Mouse (Mus musculus): Measurements from ENCODE around the gene Nrxn2. TPM values are rescaled to one million over a fixed set of nuclear protein-coding genes. Genes with fewer than 3 reads are reported as not detected.

Nrxn2 gene
- polyA plus RNA-seq, 1 experiment from 2014 or later = 66.5 TPM

DNA sequence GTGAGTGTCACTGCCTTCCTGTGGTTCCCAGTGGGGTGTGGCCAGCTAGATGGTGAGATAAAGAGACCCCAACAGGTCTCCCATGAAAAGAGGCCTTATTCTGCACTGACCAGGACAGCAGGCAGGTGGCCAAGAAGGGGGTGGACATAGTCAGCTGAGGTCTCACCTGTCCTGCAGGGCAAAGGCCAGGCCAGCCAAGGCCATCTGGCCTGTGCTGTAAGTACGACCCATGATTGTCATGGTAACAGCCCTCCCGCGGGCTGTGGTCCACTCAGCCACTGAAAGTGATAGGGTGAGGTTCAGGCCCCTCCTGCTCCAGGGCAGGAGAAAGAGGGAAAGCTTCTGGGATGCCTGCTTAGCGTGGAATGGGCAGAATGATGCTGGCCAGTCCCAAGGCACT is 153.5 kb downstream of the Nrxn2 start:
- Histone ChIP-seq H3K4me2 (ENCODE audit: low read depth, low read length) (no peak overlapping the region), H3K27ac (ENCODE audit: low read depth, low read length) (no peak overlapping the region), H3K36me3 (ENCODE audit: control insufficient read depth, insufficient read depth, low read length) (no peaks in the 10 kb centered on the region), H3K4me1 (ENCODE audit: control insufficient read depth, insufficient read depth, low read length) (0 out of 2 replicates have a peak, but pooled peaks cover 3% of the 10 kb centered on the region), H3K9ac (replicated peaks; ENCODE audit: low read depth, low read length) (no peak overlapping the region), H3K27me3 (ENCODE audit: control insufficient read depth, insufficient read depth, low read length) (no peaks in the 10 kb centered on the region), H3K9me3 (ENCODE audit: control insufficient read depth, low read length) (no peaks in the 10 kb centered on the region), H3K4me3 (ENCODE audit: low read depth, low read length) (no peak overlapping the region)
- no peak for ATAC-seq (ENCODE audit: low read depth)
- 34% methylated on average over 4 of the region's 4 CpGs for WGBS

Small RNAs within 50 kb of the gene (microRNA-seq; reads per million reads assigned to microRNA genes)
- not detected for gene Gm26460

Other genes with a start within 250 kb of the Nrxn2 start
- 0.21 TPM in 1 of 2 replicates, not detected in the other for gene Majin, start 234.3 kb upstream of the Nrxn2 start, polyA plus RNA-seq (2014; fragmentation: Nextera tagmentation; extraction: Ambion mirVana)
- not detected in 2 replicates for gene Gpha2, start 192.4 kb upstream of the Nrxn2 start, polyA plus RNA-seq (2014; fragmentation: Nextera tagmentation; extraction: Ambion mirVana)
- 150 and 154 TPM in 2 replicates for gene Ppp2r5b, start 182.9 kb upstream of the Nrxn2 start, polyA plus RNA-seq (2014; fragmentation: Nextera tagmentation; extraction: Ambion mirVana)
- gene Atg2a, start 177.1 kb upstream of the Nrxn2 start, polyA plus RNA-seq (2014; fragmentation: Nextera tagmentation; extraction: Ambion mirVana) = 16.0 and 16.1 TPM in 2 replicates
- 53.4 and 74.8 TPM in 2 replicates for gene Ehd1, start 142.0 kb upstream of the Nrxn2 start, polyA plus RNA-seq (2014; fragmentation: Nextera tagmentation; extraction: Ambion mirVana)
- 0.61 and 0.71 TPM in 2 replicates for gene Cdc42bpg, start 112.3 kb upstream of the Nrxn2 start, polyA plus RNA-seq (2014; fragmentation: Nextera tagmentation; extraction: Ambion mirVana)
- 36.8 and 43.9 TPM in 2 replicates for gene Men1, start 83.8 kb upstream of the Nrxn2 start, polyA plus RNA-seq (2014; fragmentation: Nextera tagmentation; extraction: Ambion mirVana)
- gene Map4k2, start 77.6 kb upstream of the Nrxn2 start, polyA plus RNA-seq (2014; fragmentation: Nextera tagmentation; extraction: Ambion mirVana) = 13.3 and 15.8 TPM in 2 replicates
- 91.7 and 112 TPM in 2 replicates for gene Sf1, start 55.0 kb upstream of the Nrxn2 start, polyA plus RNA-seq (2014; fragmentation: Nextera tagmentation; extraction: Ambion mirVana)
- gene Pygm, start 34.3 kb upstream of the Nrxn2 start, polyA plus RNA-seq (2014; fragmentation: Nextera tagmentation; extraction: Ambion mirVana) = 4.3 and 4.4 TPM in 2 replicates
- gene Rasgrp2, start 19.4 kb upstream of the Nrxn2 start, polyA plus RNA-seq (2014; fragmentation: Nextera tagmentation; extraction: Ambion mirVana) = 81.6 and 130 TPM in 2 replicates
- gene Slc22a12, start 124.3 kb downstream of the Nrxn2 start, polyA plus RNA-seq (2014; fragmentation: Nextera tagmentation; extraction: Ambion mirVana) = 0.11 TPM in 1 of 2 replicates, not detected in the other